ENCODE assay signal across 8 mouse cellular contexts in the genomic region with DNA sequence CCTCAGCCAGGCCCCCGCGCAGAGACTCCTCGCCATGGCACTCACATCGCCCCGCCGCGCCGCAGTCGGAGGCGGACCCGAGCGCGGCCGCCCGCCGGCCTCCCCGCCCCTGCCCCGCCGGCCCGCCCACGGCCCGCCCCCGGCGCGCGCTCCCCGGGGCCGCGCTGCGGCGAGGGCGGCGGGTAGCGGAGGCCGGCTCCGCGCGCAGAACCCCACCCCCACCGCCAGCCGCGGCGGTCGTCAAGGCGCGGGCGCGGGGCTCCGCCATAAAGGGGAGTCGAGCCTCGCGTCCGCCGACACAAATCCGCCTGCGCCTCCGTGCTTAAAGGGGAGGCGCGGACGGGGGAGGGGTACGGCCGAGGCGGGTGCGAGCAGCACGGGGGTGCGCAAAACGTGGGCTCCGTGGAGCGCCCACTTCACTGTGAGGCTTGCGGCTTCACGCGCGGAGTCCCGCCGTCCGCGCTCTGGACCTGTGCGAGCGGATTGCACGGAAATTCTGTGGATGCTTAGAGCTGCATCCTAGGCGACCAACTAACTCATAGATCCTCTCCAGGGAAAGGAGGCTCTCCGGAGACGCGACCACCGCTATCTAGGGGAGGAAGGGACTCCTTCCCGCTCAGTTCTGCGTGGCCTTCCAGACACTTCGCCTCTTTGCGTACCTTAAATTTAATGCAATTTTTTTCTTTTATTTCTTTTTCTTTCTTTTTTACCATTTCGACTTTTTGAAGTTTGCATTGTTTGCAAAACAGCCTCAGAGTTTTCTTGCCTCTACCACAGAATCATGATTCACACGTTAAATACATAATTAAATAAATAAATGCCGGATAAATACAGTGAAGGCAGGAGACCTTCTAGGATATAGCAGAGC. TPM values are rescaled to one million over a fixed set of nuclear protein-coding genes. Genes with fewer than 3 reads are reported as not detected.
DNase-seq lines count a peak whose midpoint lies in the region; ATAC-seq lines count a peak whose summit lies in the region.

A gene (minus strand): TSS at position 119 of the 868 bp plus-strand sequence.

- ATAC-seq in intestine, embryonic 15.5 days: peak; percentile 96
- peak; percentile 94 for ATAC-seq in midbrain, embryonic 11.5 days (ENCODE audit: low FRiP score)

- no peaks in the 10 kb centered on the region for H3K36me3 ChIP-seq in intestine, embryonic 15.5 days
- no peaks in the 10 kb centered on the region for H3K36me3 ChIP-seq in limb, embryonic 10.5 days
- H3K36me3 ChIP-seq in midbrain, embryonic 11.5 days (ENCODE audit: control insufficient read depth, insufficient read depth, low read length): no peaks in the 10 kb centered on the region

- H3K9ac ChIP-seq in intestine, embryonic 15.5 days: peak within 1 kb of the TSS; percentile 68
- H3K9ac ChIP-seq in midbrain, embryonic 11.5 days (ENCODE audit: low read length): peak within 1 kb of the TSS; percentile 85

- peak within 1 kb of the TSS; percentile 90 for H3K4me3 ChIP-seq in intestine, embryonic 15.5 days (replicated peaks)
- peak within 1 kb of the TSS; percentile 82 for H3K4me3 ChIP-seq in limb, embryonic 10.5 days
- H3K4me3 ChIP-seq in midbrain, embryonic 11.5 days (ENCODE audit: low read depth, low read length): peak within 1 kb of the TSS; percentile 81

- H3K27ac ChIP-seq in intestine, embryonic 15.5 days: peak within 1 kb of the TSS; percentile 85
- H3K27ac ChIP-seq in limb, embryonic 10.5 days: peak within 1 kb of the TSS; percentile 92
- peak within 1 kb of the TSS; percentile 79 for H3K27ac ChIP-seq in midbrain, embryonic 11.5 days (ENCODE audit: low read depth, low read length)

- intact Hi-C loops in gastrocnemius, postnatal 36 days (cut with DNase I): loop anchor here (5.0 kb wide), 1 partner anchor 65 kb away; no protein-coding TSS in a partner anchor

- no peaks in the 10 kb centered on the region for H3K27me3 ChIP-seq in intestine, embryonic 15.5 days (replicated peaks)
- no peaks in the 10 kb centered on the region for H3K27me3 ChIP-seq in limb, embryonic 10.5 days (ENCODE audit: low read depth, poor library complexity, severe bottlenecking)
- no peaks in the 10 kb centered on the region for H3K27me3 ChIP-seq in midbrain, embryonic 11.5 days (ENCODE audit: control insufficient read depth, insufficient read depth, low read length)

- no peaks in the 10 kb centered on the region for H3K9me3 ChIP-seq in intestine, embryonic 15.5 days
- no peaks in the 10 kb centered on the region for H3K9me3 ChIP-seq in limb, embryonic 10.5 days (replicated peaks)
- H3K9me3 ChIP-seq in midbrain, embryonic 11.5 days (ENCODE audit: control insufficient read depth, low read length): no peaks in the 10 kb centered on the region

- H3K4me2 ChIP-seq in intestine, embryonic 15.5 days (replicated peaks): peak within 1 kb of the TSS; percentile 92
- peak within 1 kb of the TSS; percentile 77 for H3K4me2 ChIP-seq in midbrain, embryonic 11.5 days

- WGBS in intestine, embryonic 15.5 days: under 1% methylated on average over 64 of the region's 91 CpGs
- WGBS in limb, embryonic 10.5 days: under 1% methylated on average over 88 of the region's 91 CpGs
- WGBS in midbrain, embryonic 11.5 days: under 1% methylated on average over 74 of the region's 91 CpGs

- H3K4me1 ChIP-seq in intestine, embryonic 15.5 days (replicated peaks): 0 out of 2 replicates have a peak, but pooled peaks cover 4% of the 10 kb centered on the region
- peaks cover 10% of the 10 kb centered on the region for H3K4me1 ChIP-seq in limb, embryonic 10.5 days
- H3K4me1 ChIP-seq in midbrain, embryonic 11.5 days (ENCODE audit: control insufficient read depth, insufficient read depth, low read length): peaks cover 4% of the 10 kb centered on the region; the same call in 1 of the 2 replicates

- DNase-seq in adrenal gland, adult 18-20 months (ENCODE audit: low spot score in 2 of 2): peak; percentile 71 to 80
- peak; percentile 80 for DNase-seq in embryo, embryonic 11.5 days (ENCODE audit: low read depth, low spot score)
- DNase-seq in gastrocnemius, postnatal 36 days: peak in 1 of 2 experiments; percentile 72
- DNase-seq in limb, embryonic 10.5 days (ENCODE audit: low spot score): peak; percentile 94
- peak; percentile 99 for DNase-seq in midbrain, embryonic 11.5 days (ENCODE audit: low spot score, missing footprints)
- DNase-seq in right cerebral cortex, postnatal 4 days: peak; percentile 96
- peak; percentile 85 for DNase-seq in yolk sac, embryonic 10.5 days (ENCODE audit: low spot score)

RNA-seq across cellular contexts. Expression of the gene that starts here (rescaled TPM):
- total RNA-seq in adrenal gland, adult 18-20 months (2021): 1 to 10 TPM; 3.7 to 5.2 TPM
- 10 to 100 TPM; 21.8 to 23.6 TPM for total RNA-seq in gastrocnemius, postnatal 36 days (2021)
- polyA plus RNA-seq in intestine, embryonic 15.5 days (2015; fragmentation: Nextera tagmentation; extraction: Ambion mirVana): 18.4 and 20.9 TPM in 2 replicates
- polyA plus RNA-seq in limb, embryonic 10.5 days (2016; fragmentation: Nextera tagmentation; extraction: Ambion mirVana): 10.8 and 15.8 TPM in 2 replicates
- polyA plus RNA-seq in midbrain, embryonic 11.5 days (2014; fragmentation: Nextera tagmentation; extraction: Ambion mirVana): 22.9 and 25.1 TPM in 2 replicates
